Mouse (Mus musculus) forelimb bud, embryonic 11.5 days (tissue): Measurements from ENCODE around the gene Hemgn.

Source experiments
- DNase-seq: peaks from one replicate; pipeline ENCODE4 v3.0.0-alpha.2; 2012; ENCODE audit warnings: low read depth, low spot score

The Hemgn gene

GRCm38 (mm10) chr4:46359539-46360253 lies 53.6 kb downstream of the Hemgn start:
- DNase-seq: no peak

- DNase-seq: no peak
Observed at GRCm38 (mm10) chr4:46356351-46357133, 56.8 kb downstream of the Hemgn start.

GRCm38 (mm10) chr4:46353045-46353444 lies 60.3 kb downstream of the Hemgn start:
- DNase-seq: no peak

- no peak for DNase-seq
Observed at GRCm38 (mm10) chr4:46349530-46349929, 63.8 kb downstream of the Hemgn start.

GRCm38 (mm10) chr4:46348897-46349296 lies 64.4 kb downstream of the Hemgn start:
- no peak for DNase-seq

- no peak for DNase-seq
Observed at GRCm38 (mm10) chr4:46347580-46348515, 65.5 kb downstream of the Hemgn start.

GRCm38 (mm10) chr4:46347141-46347540 lies 66.2 kb downstream of the Hemgn start:
- DNase-seq: no peak

GRCm38 (mm10) chr4:46346221-46346620 lies 67.1 kb downstream of the Hemgn start:
- DNase-seq: no peak

- no peak for DNase-seq
Observed at GRCm38 (mm10) chr4:46345773-46346100, 67.6 kb downstream of the Hemgn start.

- DNase-seq: no peak
Observed at GRCm38 (mm10) chr4:46345056-46345772, 68.1 kb downstream of the Hemgn start.

- no peak for DNase-seq
Observed at GRCm38 (mm10) chr4:46344288-46344687, 69.0 kb downstream of the Hemgn start.
